Mouse (Mus musculus) myocyte (in vitro differentiated cells): ENCODE measurements around the gene Ank3.

Experiments used
- CEBPB ChIP-seq: IDR thresholded peaks from 2 replicates; pipeline ENCODE4 v1.6.1; 2011; ENCODE audit warnings: mild to moderate bottlenecking, moderate library complexity; ENCODE audit not compliant: poor library complexity, insufficient read depth, severe bottlenecking
- MAX ChIP-seq: IDR thresholded peaks from one replicate; pipeline ENCODE4 v1.6.1; 2011; ENCODE audit warnings: low read depth, mild to moderate bottlenecking, control low read depth
- MYOD1 ChIP-seq, 3 experiments: IDR thresholded peaks; one replicate each; pipeline ENCODE4 v1.6.1; 2011; ENCODE audit warnings: control low read depth in 2 of 3, low read depth in 2 of 3, mild to moderate bottlenecking in 2 of 3, moderate library complexity in 1 of 3; ENCODE audit not compliant: insufficient read length in 2 of 3, control insufficient read depth in 1 of 3
- MYOG ChIP-seq, 3 experiments: IDR thresholded peaks; one replicate each; pipeline ENCODE4 v1.6.1; 2011; ENCODE audit warnings: control low read depth in 2 of 3, low read depth in 2 of 3, mild to moderate bottlenecking in 2 of 3; ENCODE audit not compliant: insufficient read length in 2 of 3, control insufficient read depth in 1 of 3, insufficient read depth in 1 of 3
- POLR2A ChIP-seq: IDR thresholded peaks from one replicate; pipeline ENCODE4 v1.6.1; 2011; ENCODE audit warnings: low read depth, mild to moderate bottlenecking, control low read depth, moderate library complexity; ENCODE audit not compliant: insufficient read length
- POLR2AphosphoS2 ChIP-seq: IDR thresholded peaks from one replicate; pipeline ENCODE4 v1.6.1; 2011; ENCODE audit warnings: low read depth, control low read depth; ENCODE audit not compliant: insufficient read length
- REST ChIP-seq: IDR thresholded peaks from one replicate; pipeline ENCODE4 v1.6.1; 2011; ENCODE audit warnings: mild to moderate bottlenecking, control low read depth, moderate library complexity; ENCODE audit not compliant: insufficient read depth, insufficient read length
- TCF12 ChIP-seq: IDR thresholded peaks from one replicate; pipeline ENCODE4 v1.6.1; 2011; ENCODE audit warnings: mild to moderate bottlenecking, control low read depth; ENCODE audit not compliant: poor library complexity, insufficient read depth, severe bottlenecking
- TCF3 ChIP-seq: IDR thresholded peaks from one replicate; pipeline ENCODE4 v1.6.1; 2011; ENCODE audit warnings: low read depth, control low read depth; ENCODE audit not compliant: insufficient read length
- USF1 ChIP-seq: IDR thresholded peaks from one replicate; pipeline ENCODE4 v1.6.1; 2011; ENCODE audit warnings: low read depth, mild to moderate bottlenecking, control low read depth, moderate library complexity

GRCm38 (mm10) chr10:70023861-70024260 lies 625.3 kb downstream of the Ank3 start:
- no peak for TF ChIP-seq USF1
- TF ChIP-seq CEBPB, result no peak
- no peak for TF ChIP-seq POLR2A
- TF ChIP-seq MAX, result no peak
- no peak for TF ChIP-seq POLR2AphosphoS2
- no peak for TF ChIP-seq TCF3
- TF ChIP-seq MYOG (IDR thresholded peaks at IDR 0.05; ENCODE audit: control insufficient read depth in 1 of 3, insufficient read depth in 1 of 3, insufficient read length in 2 of 3, low read depth in 2 of 3), result no peak
- no peak for TF ChIP-seq TCF12
- no peak for TF ChIP-seq MYOD1 (IDR thresholded peaks at IDR 0.05; ENCODE audit: control insufficient read depth in 1 of 3, insufficient read length in 2 of 3, low read depth in 2 of 3)
- TF ChIP-seq REST, result no peak
